Mouse (Mus musculus) left cerebral cortex, adult 18-20 months (tissue): ENCODE measurements at regions not wholly inside any gene's neighbourhood (a gene's known extent, or its start where the extent isn't known, plus 50 kb on each side); places are given as distances from the start of the nearest gene placed in this dataset.

Source experiments
- DNase-seq, 2 experiments: peaks; one replicate each; pipeline ENCODE4 v3.0.0; 2021 to 2022; ENCODE audit warnings: low spot score in 2 of 2, mixed read lengths in 1 of 2

DNA sequence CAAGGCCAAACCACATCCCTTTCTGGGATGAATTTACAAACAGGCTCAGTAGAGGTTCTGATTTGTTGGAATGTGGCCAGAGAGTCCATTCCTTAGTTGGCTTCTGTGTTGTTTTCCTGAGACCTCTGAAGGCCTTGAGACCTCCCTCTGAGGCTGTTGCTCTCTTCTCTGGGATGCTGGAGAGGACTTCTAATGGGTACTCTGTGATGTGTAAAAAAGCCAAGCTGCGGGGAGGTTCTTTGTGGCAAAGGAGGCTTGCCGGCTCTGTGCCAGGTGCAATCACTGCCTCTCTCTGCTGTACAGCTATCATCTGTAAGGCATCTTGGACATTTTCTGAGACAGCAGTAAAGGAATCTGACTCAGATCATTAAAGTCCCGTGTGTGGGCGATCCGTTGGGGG lies 192.3 kb downstream of the Gm5447 start:
- no peak for DNase-seq

DNA sequence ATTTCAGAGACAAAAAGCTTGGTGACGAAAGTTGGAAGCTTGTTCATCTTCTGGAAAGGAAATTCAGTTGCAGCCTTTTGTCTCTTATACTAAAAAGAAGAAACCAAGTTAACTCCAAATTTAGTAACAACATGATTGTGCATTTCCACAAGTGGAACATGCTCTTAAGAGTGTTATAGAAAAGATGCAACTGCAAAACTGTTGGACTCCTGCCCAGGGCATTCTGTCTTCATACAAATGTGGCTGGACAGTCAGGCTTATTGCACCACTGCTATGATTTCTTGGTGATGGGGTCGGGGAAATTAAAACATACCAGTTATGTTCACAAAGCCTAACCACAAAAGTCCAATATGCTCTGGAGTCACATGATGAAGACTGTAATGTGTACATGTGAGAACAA lies 194.8 kb downstream of the Gm5447 start:
- DNase-seq = no peak

DNA sequence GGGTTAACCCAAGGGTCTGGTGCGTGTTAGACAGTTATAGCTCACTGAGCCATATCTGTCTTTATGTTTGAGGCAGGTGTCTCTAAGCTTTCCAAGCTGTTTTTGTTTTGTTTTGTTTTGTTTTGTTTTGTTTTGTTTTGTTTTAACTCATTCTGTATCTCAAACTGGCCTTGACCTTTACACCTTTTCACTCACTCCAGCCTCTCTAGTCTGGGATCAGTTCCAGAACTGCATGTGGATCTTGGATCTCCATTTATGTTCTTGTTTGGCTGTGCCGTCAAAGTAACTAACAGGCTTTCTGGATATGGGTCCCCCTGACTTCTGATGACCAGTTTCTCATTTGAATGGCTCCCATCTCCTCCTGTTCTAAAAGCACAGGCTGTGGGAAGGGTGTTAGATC lies 197.7 kb downstream of the Gm5447 start:
- DNase-seq = no peak

GRCm38 (mm10) chr13:31172580-31172979 lies 198.6 kb downstream of the Gm5447 start:
- no peak for DNase-seq

DNA sequence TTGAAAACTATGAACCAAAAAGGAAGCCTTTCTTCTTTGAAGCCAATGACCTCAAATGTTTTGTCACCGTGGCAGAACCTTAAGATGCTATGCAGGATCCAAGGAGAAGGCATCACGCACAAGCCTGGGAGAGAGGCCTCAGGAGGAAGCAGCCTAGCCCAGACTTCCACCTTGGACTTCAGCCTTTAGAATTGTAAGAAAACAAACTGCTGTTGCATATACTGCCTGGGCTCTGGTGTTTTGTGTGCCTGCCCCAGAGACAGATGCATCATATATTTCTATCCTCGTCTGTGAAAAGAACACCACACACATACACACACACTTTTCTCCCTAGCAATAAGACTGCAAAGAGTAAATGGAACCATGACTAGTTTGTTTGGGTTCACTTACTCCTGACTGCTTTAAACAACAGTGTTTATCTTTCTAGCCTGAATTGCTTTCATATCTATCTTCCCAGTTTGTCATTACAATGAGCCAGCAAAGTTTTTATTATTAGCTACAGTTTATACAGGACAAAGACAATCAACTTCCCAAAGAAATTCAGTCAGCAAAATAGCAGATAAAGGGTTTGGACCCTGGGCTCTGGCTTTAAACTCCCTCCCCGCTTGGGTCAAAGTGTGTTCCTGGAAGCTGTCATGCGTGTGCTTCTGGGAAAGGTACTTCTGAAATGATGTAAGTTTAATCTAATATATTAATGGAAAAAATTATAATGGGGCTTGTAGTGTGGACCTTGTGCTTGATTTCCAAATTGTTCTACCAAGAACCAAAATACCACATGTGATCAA lies 204.2 kb downstream of the Gm5447 start:
- no peak for DNase-seq

DNA sequence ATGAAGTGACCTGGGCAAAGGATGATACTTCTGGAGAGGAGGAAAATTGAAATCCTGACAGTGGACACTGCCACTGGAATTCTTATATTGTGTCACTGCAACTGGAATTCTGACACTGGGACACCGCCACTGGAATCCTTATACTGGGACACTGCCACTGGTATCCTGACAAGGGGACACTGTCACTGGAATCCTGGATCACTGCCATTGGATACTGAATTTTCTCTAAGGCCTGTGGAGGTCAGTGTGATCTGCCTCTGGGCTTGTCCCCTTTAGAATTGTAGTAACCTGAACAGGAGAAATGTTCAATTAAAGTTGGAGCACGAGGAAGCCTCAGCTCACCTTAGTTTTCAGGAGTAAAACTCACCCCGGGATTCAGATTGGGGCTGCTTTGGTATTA lies 205.0 kb downstream of the Gm5447 start:
- DNase-seq = no peak

GRCm38 (mm10) chr13:31179407-31180001 lies 205.5 kb downstream of the Gm5447 start:
- peak; percentile 25 to 51 for DNase-seq

DNA sequence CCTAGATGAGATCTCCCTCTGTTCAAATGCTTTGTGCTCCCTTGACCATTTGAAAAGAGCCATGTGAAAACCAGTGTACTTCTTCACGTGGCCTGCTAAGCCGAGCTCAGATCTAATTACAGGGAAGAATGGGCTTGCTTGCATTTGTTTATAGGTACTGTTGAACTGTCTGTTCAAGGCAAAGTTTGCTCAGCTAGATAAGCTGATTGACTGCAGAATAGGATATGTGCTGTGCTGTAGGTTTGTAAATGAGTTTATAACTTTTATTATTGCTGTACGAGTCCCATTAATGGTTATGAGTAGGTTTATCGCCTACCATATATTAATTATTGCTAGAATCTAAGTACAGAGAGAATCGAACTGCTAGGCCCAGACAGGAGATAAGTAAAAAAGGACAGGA lies 207.5 kb downstream of the Gm5447 start:
- no peak for DNase-seq

DNA sequence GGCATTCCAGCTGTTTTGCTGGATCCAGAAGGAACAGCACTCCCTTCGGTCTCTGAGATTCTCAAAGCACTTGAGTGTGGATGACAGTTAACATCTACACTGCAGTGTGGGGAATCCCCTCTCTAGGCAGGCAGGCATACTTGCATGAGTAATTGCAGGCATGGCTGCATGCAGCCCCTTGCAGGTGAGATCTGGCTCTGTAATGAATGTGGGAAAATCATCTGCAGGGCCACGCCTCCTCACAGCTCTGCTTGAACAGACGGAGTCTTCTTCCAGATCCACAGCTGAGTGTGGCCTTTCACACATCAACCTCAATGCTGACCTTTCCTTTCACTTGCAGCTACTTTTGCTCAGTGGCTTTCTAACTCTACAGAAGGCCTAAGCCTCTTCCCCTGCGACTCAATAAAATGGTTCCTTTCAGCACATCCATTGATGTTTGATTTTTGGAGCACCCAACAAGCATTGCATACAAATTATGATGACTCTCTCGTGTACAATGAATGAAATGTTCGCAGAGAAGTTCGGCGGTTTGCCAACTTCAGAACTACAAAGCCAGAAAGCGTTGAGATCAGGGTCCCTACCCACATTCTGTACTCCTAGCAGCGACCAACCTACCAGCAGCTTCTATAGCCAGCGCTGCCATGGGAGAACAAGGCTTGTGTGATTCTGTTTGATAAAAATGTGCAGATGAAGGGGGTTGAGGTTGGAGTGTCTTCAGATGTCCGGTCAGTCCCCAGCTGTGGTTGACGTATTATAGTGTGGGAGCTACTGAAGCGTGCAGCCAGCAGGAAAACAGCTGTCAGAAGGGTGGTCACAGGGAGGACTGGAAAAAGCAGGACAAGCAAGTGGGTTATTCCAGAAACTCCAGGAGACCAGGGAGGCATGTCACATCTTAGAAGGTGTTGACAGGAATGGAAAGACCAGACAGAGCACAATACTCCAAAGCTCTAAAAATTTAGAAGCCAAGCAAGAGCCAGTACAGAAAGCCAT lies 211.1 kb downstream of the Gm5447 start:
- DNase-seq = no peak

DNA sequence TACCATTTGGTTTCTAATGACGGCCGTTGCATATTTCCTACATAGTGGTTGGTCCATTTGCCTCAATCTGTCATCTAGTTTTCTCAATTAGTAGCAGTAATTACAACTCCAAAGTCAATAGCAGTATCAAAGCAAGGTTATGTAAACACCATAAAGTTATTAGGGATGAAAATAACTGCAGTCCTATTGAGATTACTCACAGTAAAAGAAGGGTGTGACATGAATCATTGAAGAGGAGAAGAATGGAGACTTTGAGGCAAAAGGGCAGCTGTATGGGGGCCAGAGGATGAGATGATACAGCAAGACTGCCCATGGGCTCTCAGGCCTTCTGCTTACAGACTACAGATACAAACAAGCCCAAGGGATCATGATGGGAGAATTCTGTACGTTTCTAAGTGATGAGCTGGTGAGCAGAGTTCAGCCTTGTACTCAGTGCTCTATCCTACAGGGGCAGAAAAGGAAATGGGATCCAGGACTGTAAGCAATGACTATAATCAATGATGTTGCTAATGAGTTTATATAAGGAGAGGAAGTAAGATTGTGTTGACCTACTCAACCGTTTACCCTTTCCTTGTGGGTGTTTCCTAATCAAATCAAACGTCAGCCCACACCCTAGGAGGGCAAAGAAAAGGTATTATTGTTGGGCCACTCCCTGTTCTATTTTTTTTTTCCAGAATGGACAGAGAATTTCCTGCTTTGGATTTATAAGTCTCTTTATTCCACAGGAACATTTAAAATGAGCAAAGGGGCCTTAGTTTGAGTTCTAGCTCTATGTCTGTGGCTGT lies 213.0 kb downstream of the Gm5447 start:
- DNase-seq = no peak

DNA sequence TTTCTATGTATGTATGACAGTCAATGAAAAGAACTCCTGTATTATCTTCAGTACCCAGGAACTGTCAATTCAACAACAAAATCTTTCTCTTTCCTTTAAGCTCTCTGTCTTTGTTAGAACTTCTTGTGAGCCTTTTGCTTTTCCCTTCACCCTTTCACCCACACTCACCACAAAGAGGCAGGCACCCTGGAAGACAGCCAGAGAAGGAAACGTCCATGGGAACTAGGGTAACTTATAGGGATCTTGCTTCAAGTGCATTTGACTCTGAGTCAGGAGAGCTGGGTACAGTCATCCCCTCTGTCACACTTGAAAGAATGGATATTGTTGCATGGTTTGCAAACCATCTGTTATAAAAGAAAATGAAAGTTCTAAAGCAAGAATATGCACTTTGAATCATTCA lies 215.1 kb downstream of the Gm5447 start:
- DNase-seq = no peak

DNA sequence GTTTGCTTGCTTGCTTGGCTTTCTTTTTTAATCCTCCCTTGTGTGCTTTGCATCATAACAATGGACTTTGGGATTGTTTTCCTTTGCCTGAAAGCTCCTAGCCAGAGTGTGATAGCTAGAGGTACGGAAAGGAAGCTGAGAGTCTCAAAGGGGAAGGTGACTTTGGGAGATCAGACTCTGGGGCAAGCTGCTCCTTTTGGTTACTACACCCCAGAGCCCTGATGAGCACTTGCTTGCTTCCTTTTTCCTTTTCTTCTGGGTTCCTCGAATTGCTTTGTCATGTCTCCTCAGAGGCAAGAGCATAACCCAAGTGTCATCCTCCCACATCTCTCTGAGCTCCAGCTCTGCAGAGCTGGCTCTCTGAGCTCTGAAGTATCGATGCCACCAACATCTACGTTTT lies 216.0 kb downstream of the Gm5447 start:
- no peak for DNase-seq

- DNase-seq = no peak
Measured at GRCm38 (mm10) chr13:31191344-31192139, 217.5 kb downstream of the Gm5447 start.

GRCm38 (mm10) chr13:31194971-31195370 lies 221.0 kb downstream of the Gm5447 start:
- no peak for DNase-seq

DNA sequence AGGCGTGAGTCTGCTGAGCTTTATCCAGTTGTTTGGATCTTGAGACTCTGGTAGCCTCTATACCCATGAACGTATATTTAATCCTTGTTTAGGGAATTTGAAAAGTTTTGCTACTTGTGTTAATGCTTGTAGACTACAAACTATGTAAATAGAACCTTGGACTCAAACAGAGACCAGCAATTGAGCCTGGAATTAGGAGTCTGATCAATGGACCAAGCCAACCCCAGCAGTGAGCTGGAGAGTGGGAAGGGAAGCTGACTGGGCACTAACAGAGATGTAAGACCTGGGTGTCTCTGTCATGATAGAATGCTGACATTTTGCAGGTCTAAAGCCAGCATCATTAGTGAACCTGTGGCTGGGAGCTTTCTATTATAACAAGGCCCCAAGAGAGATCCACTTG lies 222.5 kb downstream of the Gm5447 start:
- DNase-seq = no peak

- no peak for DNase-seq
Measured at GRCm38 (mm10) chr13:31197593-31197992, 223.6 kb downstream of the Gm5447 start.

GRCm38 (mm10) chr13:31199384-31199783 lies 225.4 kb downstream of the Gm5447 start:
- no peak for DNase-seq

- no peak for DNase-seq
Measured at GRCm38 (mm10) chr13:31204068-31204467, 230.1 kb downstream of the Gm5447 start.

GRCm38 (mm10) chr13:31206381-31206780 lies 232.4 kb downstream of the Gm5447 start:
- DNase-seq = no peak

GRCm38 (mm10) chr13:31207709-31208108 lies 233.7 kb downstream of the Gm5447 start:
- DNase-seq = peak in 1 of 2 experiments; percentile 4
